Mouse (Mus musculus) lung, postnatal 0 days (tissue): ENCODE measurements at regions not wholly inside any gene's neighbourhood (a gene's known extent, or its start where the extent isn't known, plus 50 kb on each side); places are given as distances from the start of the nearest gene placed in this dataset.
A peak's percentile ranks its signal among the peaks of the same experiment; 100 is the strongest.

Experiments
- ATAC-seq: fragments of 200-750 bp; cut with Nextera tagmentation; 2 replicates; pipeline ENCODE4 v1.8.0; 2017; ENCODE audit warnings: moderate library complexity
- DNase-seq: peaks from one replicate; pipeline ENCODE4 v3.0.0-alpha.2; 2016; ENCODE audit warnings: low spot score
- H3K27ac ChIP-seq: fragments of 300-500 bp; sonication (generic); 2 replicates; pipeline ENCODE4 v1.5.1; 2014; ENCODE audit warnings: antibody characterized with exemption, mild to moderate bottlenecking, low read length, mixed read lengths
- H3K27me3 ChIP-seq: fragments of 300-500 bp; sonication (generic); replicated peaks from 2 replicates; pipeline ENCODE4 v1.6.1; 2014; ENCODE audit warnings: low read length, mixed read lengths; ENCODE audit not compliant: insufficient read depth
- H3K36me3 ChIP-seq: fragments of 300-500 bp; sonication (generic); 2 replicates; pipeline ENCODE4 v1.6.1; 2014; ENCODE audit warnings: low read length, mixed read lengths; ENCODE audit not compliant: insufficient read depth
- H3K4me1 ChIP-seq: fragments of 300-500 bp; sonication (generic); 2 replicates; pipeline ENCODE4 v1.6.1; 2014; ENCODE audit warnings: antibody characterized with exemption, low read depth, low read length, mixed read lengths; ENCODE audit not compliant: insufficient read depth
- H3K4me2 ChIP-seq: fragments of 300-500 bp; sonication (generic); replicated peaks from 2 replicates; pipeline ENCODE4 v1.6.1; 2014; ENCODE audit warnings: low read depth, mild to moderate bottlenecking, low read length, moderate library complexity, mixed read lengths
- H3K4me3 ChIP-seq: fragments of 300-500 bp; sonication (generic); 2 replicates; pipeline ENCODE4 v1.5.1; 2014; ENCODE audit warnings: low read depth, low read length
- H3K9ac ChIP-seq: fragments of 300-500 bp; sonication (generic); replicated peaks from 2 replicates; pipeline ENCODE4 v1.6.1; 2014; ENCODE audit warnings: low read depth, mild to moderate bottlenecking
- H3K9me3 ChIP-seq: fragments of 300-500 bp; sonication (generic); 2 replicates; pipeline ENCODE4 v1.6.1; 2016; ENCODE audit warnings: low read length, mixed read lengths
- CTCF ChIP-seq: IDR thresholded peaks from 2 replicates; pipeline ENCODE4 v1.5.1; 2016; ENCODE audit warnings: antibody characterized with exemption, mild to moderate bottlenecking
- EP300 ChIP-seq: IDR thresholded peaks from 2 replicates; pipeline ENCODE4 v1.6.1; 2016; ENCODE audit warnings: antibody characterized with exemption, mild to moderate bottlenecking, control low read depth
- WGBS: fragments of 180-500 bp; shearing (Covaris S2); extraction: QIAGEN DNeasy Blood & Tissue Kit; methylation state at CpG from one replicate; pipeline ENCODE4 v1.1.7; 2014; 5-methylcytosine and 5-hydroxymethylcytosine counted together

DNA sequence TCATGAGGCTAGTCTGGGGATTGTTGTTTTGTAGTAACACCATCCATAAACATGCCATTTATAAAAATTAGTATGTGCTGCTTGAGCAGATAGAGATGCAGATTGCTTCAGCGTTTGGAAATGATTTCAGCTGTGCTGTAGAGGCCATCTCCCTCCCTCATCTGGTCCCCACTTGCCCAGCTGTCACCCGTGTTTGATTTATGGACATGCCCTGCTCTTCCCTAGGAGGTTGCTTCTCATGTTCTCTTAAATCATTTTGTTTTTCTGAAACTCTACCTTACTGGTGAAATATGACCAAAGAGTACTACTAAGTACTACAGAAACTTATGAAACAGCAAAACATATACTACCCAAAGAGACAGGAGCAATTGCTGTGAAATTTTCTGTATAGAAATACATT is 284.7 kb upstream of the N6amt1 start:
- H3K4me2 ChIP-seq = no peak overlapping the region
- H3K9me3 ChIP-seq = no peaks in the 10 kb centered on the region
- TF ChIP-seq CTCF = no peak
- TF ChIP-seq EP300 = no peak
- no peaks in the 10 kb centered on the region for H3K36me3 ChIP-seq
- H3K27me3 ChIP-seq = no peaks in the 10 kb centered on the region
- ATAC-seq = no peak
- no peak for DNase-seq
- no peak overlapping the region for H3K9ac ChIP-seq
- H3K4me3 ChIP-seq = no peak overlapping the region
- H3K4me1 ChIP-seq = no peaks in the 10 kb centered on the region
- 68% methylated on average over 2 of the region's 2 CpGs for WGBS
- no peak overlapping the region for H3K27ac ChIP-seq

GRCm38 (mm10) chr16:87067981-87068380 is 286.0 kb upstream of the N6amt1 start:
- ATAC-seq (no peak), DNase-seq (no peak)
- no peak overlapping the region for H3K9ac ChIP-seq
- no peak overlapping the region for H3K4me2 ChIP-seq
- TF ChIP-seq CTCF (no peak), EP300 (no peak)
- no peaks in the 10 kb centered on the region for H3K9me3 ChIP-seq
- H3K27ac ChIP-seq = no peak overlapping the region
- WGBS = 60% methylated on average over 1 of the region's 1 CpGs
- H3K4me3 ChIP-seq = no peak overlapping the region
- no peaks in the 10 kb centered on the region for H3K27me3 ChIP-seq
- no peaks in the 10 kb centered on the region for H3K4me1 ChIP-seq
- no peaks in the 10 kb centered on the region for H3K36me3 ChIP-seq

DNA sequence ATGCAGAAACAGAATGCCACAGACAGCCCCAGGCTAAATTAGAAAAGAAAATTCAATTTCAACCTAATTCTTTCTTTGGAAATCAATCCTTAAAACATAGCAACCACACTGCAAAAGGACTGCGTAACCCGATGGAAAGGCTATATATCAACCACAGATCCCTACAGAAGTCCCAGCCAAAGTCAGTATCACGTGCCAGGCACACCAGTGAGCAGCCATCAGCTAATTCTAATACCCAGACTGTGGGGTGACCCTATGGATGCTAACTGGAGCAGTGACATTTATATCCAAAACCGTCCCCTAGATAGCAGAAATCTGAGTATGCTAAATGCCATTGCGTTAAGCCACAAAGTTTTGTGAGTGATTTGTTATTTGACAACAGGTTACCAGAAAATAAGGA is 286.5 kb upstream of the N6amt1 start:
- Histone ChIP-seq H3K4me2 (no peak overlapping the region), H3K4me1 (no peaks in the 10 kb centered on the region), H3K4me3 (no peak overlapping the region), H3K36me3 (no peaks in the 10 kb centered on the region), H3K27ac (no peak overlapping the region), H3K9ac (no peak overlapping the region), H3K27me3 (no peaks in the 10 kb centered on the region), H3K9me3 (no peaks in the 10 kb centered on the region)
- DNase-seq (no peak), ATAC-seq (no peak)
- 87% methylated on average over 5 of the region's 5 CpGs for whole genome bisulfite sequencing
- TF ChIP-seq CTCF (no peak), EP300 (no peak)

GRCm38 (mm10) chr16:87060473-87060872 is 293.5 kb upstream of the N6amt1 start:
- Histone ChIP-seq H3K27me3 (no peaks in the 10 kb centered on the region), H3K9me3 (no peaks in the 10 kb centered on the region), H3K4me2 (no peak overlapping the region), H3K4me3 (no peak overlapping the region), H3K9ac (no peak overlapping the region), H3K36me3 (no peaks in the 10 kb centered on the region), H3K27ac (no peak overlapping the region), H3K4me1 (no peaks in the 10 kb centered on the region)
- TF ChIP-seq EP300 (no peak), CTCF (no peak)
- 85% methylated on average over 8 of the region's 8 CpGs for WGBS
- ATAC-seq (no peak), DNase-seq (no peak)

- H3K9ac ChIP-seq = no peak overlapping the region
- no peak overlapping the region for H3K4me3 ChIP-seq
- 49% methylated on average over 8 of the region's 8 CpGs for WGBS
- no peaks in the 10 kb centered on the region for H3K36me3 ChIP-seq
- TF ChIP-seq CTCF = no peak
- peak; percentile 80; the same call in 1 of the 2 replicates for TF ChIP-seq EP300
- H3K4me2 ChIP-seq = no peak overlapping the region
- H3K27me3 ChIP-seq = no peaks in the 10 kb centered on the region
- peak; percentile 78 for ATAC-seq
- peak; percentile 51 for DNase-seq
- H3K4me1 ChIP-seq = no peaks in the 10 kb centered on the region
- no peaks in the 10 kb centered on the region for H3K9me3 ChIP-seq
- no peak overlapping the region for H3K27ac ChIP-seq
Observed at GRCm38 (mm10) chr16:87049741-87050383, 304.1 kb upstream of the N6amt1 start.

GRCm38 (mm10) chr16:87044773-87045561 is 309.0 kb upstream of the N6amt1 start:
- Histone ChIP-seq H3K4me1 (no peaks in the 10 kb centered on the region), H3K9ac (no peak overlapping the region), H3K27me3 (no peaks in the 10 kb centered on the region), H3K36me3 (no peaks in the 10 kb centered on the region), H3K9me3 (no peaks in the 10 kb centered on the region), H3K4me2 (no peak overlapping the region), H3K4me3 (no peak overlapping the region), H3K27ac (no peak overlapping the region)
- ATAC-seq (no peak), DNase-seq (no peak)
- WGBS = 79% methylated on average over 5 of the region's 5 CpGs
- TF ChIP-seq EP300 (no peak), CTCF (no peak)
